ENCODE assay signal across 7 mouse cellular contexts in genomic region chr6:63255826-63256555, GRCm38 (mm10). TPM values are rescaled to one million over a fixed set of nuclear protein-coding genes. Genes with fewer than 3 reads are reported as not detected.
DNase-seq lines count a peak whose midpoint lies in the region; ATAC-seq and TF ChIP-seq lines count a peak whose summit lies in the region.

TSS of gene Grid2 (plus strand) at chr6:63255876.

- intact Hi-C loops in left cerebral cortex, postnatal 10 days (cut with DNase I) = loop anchor here (10.0 kb wide), 1 partner anchor 1389 kb away; no protein-coding TSS in a partner anchor

- no peaks in the 10 kb centered on the region for H3K9me3 ChIP-seq in E14TG2a.4 (ENCODE audit: low read length)
- no peaks in the 10 kb centered on the region for H3K9me3 ChIP-seq in embryonic facial prominence, embryonic 12.5 days
- no peaks in the 10 kb centered on the region for H3K9me3 ChIP-seq in hindbrain, embryonic 10.5 days
- H3K9me3 ChIP-seq in midbrain, embryonic 13.5 days = no peaks in the 10 kb centered on the region

- peak; percentile 47 for ATAC-seq in embryonic facial prominence, embryonic 12.5 days (ENCODE audit: insufficient number of reproducible peaks, insufficient read depth, low FRiP score, low TSS enrichment)
- ATAC-seq in midbrain, embryonic 13.5 days = peak; percentile 83

- H3K27ac ChIP-seq in embryonic facial prominence, embryonic 12.5 days = no peak within 1 kb of the TSS
- peak within 1 kb of the TSS; percentile 91 for H3K27ac ChIP-seq in hindbrain, embryonic 10.5 days
- peak within 1 kb of the TSS; percentile 85 for H3K27ac ChIP-seq in midbrain, embryonic 13.5 days

- peaks cover 11% of the 10 kb centered on the region; the same call in 1 of the 2 replicates for H3K4me1 ChIP-seq in E14TG2a.4 (replicated peaks; ENCODE audit: low read depth, low read length)
- no peaks in the 10 kb centered on the region; the same call in 1 of the 2 replicates for H3K4me1 ChIP-seq in embryonic facial prominence, embryonic 12.5 days
- H3K4me1 ChIP-seq in hindbrain, embryonic 10.5 days (replicated peaks) = peaks cover 17% of the 10 kb centered on the region
- peaks cover 31% of the 10 kb centered on the region for H3K4me1 ChIP-seq in midbrain, embryonic 13.5 days (replicated peaks)

- TF ChIP-seq CTCF in E14TG2a.4 (conservative IDR thresholded peaks at IDR 0.05; ENCODE audit: low read length) = no peak

- H3K36me3 ChIP-seq in E14TG2a.4 (ENCODE audit: insufficient read depth, low read length) = no peaks in the 10 kb centered on the region
- no peaks in the 10 kb centered on the region for H3K36me3 ChIP-seq in embryonic facial prominence, embryonic 12.5 days
- no peaks in the 10 kb centered on the region for H3K36me3 ChIP-seq in hindbrain, embryonic 10.5 days
- no peaks in the 10 kb centered on the region for H3K36me3 ChIP-seq in midbrain, embryonic 13.5 days

- DNase-seq in R1 (ENCODE audit: low read depth, low spot score) = peak; percentile 65
- DNase-seq in hindbrain, embryonic 10.5 days (ENCODE audit: low spot score) = peak; percentile 74
- peak; percentile 49 to 68 for DNase-seq in left cerebral cortex, postnatal 10 days (ENCODE audit: extremely low spot score in 1 of 2, low spot score in 2 of 2)
- DNase-seq in testis, postnatal 10 days (ENCODE audit: low spot score) = peak; percentile 43

- H3K9ac ChIP-seq in embryonic facial prominence, embryonic 12.5 days = peak within 1 kb of the TSS; percentile 59
- peak within 1 kb of the TSS; percentile 82 for H3K9ac ChIP-seq in midbrain, embryonic 13.5 days (replicated peaks)

- peaks cover 60% of the 10 kb centered on the region for H3K27me3 ChIP-seq in E14TG2a.4 (ENCODE audit: insufficient read depth, low read length)
- peaks cover 31% of the 10 kb centered on the region for H3K27me3 ChIP-seq in embryonic facial prominence, embryonic 12.5 days
- H3K27me3 ChIP-seq in hindbrain, embryonic 10.5 days (ENCODE audit: insufficient read depth, poor library complexity, severe bottlenecking) = peaks cover 16% of the 10 kb centered on the region
- no peaks in the 10 kb centered on the region; the same call in 1 of the 2 replicates for H3K27me3 ChIP-seq in midbrain, embryonic 13.5 days

- peak within 1 kb of the TSS; percentile 96 for H3K4me2 ChIP-seq in embryonic facial prominence, embryonic 12.5 days (replicated peaks)
- H3K4me2 ChIP-seq in midbrain, embryonic 13.5 days (replicated peaks) = peak within 1 kb of the TSS; percentile 91

- under 1% methylated on average over 69 of the region's 71 CpGs for WGBS in embryonic facial prominence, embryonic 12.5 days
- under 1% methylated on average over 71 of the region's 71 CpGs for WGBS in hindbrain, embryonic 10.5 days
- 0% methylated on average over 59 of the region's 71 CpGs for WGBS in midbrain, embryonic 13.5 days

- peak within 1 kb of the TSS; percentile 78 for H3K4me3 ChIP-seq in E14TG2a.4 (replicated peaks; ENCODE audit: low read length)
- H3K4me3 ChIP-seq in embryonic facial prominence, embryonic 12.5 days = peak within 1 kb of the TSS; percentile 71
- peak within 1 kb of the TSS; percentile 85 for H3K4me3 ChIP-seq in hindbrain, embryonic 10.5 days
- H3K4me3 ChIP-seq in midbrain, embryonic 13.5 days (replicated peaks) = peak within 1 kb of the TSS; percentile 80

RNA-seq across cellular contexts. Expression of gene Grid2, which starts in this region (rescaled TPM):
- 2.3 TPM in 2 replicates for polyA plus RNA-seq in embryonic facial prominence, embryonic 12.5 days (2016; fragmentation: Nextera tagmentation; extraction: Ambion mirVana)
- 1.3 and 3.3 TPM in 2 replicates for polyA plus RNA-seq in hindbrain, embryonic 10.5 days (2016; fragmentation: Nextera tagmentation; extraction: Ambion mirVana)
- total RNA-seq in left cerebral cortex, postnatal 10 days (2021) = 10 to 100 TPM; 27.7 to 27.8 TPM
- 7.6 and 8.1 TPM in 2 replicates for polyA plus RNA-seq in midbrain, embryonic 13.5 days (2015; fragmentation: Nextera tagmentation; extraction: Ambion mirVana)
